In genomic region chr12:100479892-100480621, GRCm38 (mm10) we compare ENCODE assay signal across 8 mouse cellular contexts. TPM values are rescaled to one million over a fixed set of nuclear protein-coding genes. Genes with fewer than 3 reads are reported as not detected.
DNase-seq lines count a peak whose midpoint lies in the region; ATAC-seq and TF ChIP-seq lines count a peak whose summit lies in the region.

No protein-coding gene starts in this region.

- H3K9me3 ChIP-seq in forebrain, embryonic 10.5 days: no peaks in the 10 kb centered on the region
- H3K9me3 ChIP-seq in hindbrain, embryonic 13.5 days: no peaks in the 10 kb centered on the region

- H3K27ac ChIP-seq in forebrain, embryonic 10.5 days: no peak overlapping the region
- H3K27ac ChIP-seq in hindbrain, embryonic 13.5 days: no peak overlapping the region
- H3K27ac ChIP-seq in liver, adult 2 months (replicated peaks; ENCODE audit: insufficient read depth, low read depth, low read length): no peak overlapping the region

- WGBS in forebrain, embryonic 10.5 days: 31% methylated on average over 7 of the region's 7 CpGs
- WGBS in hindbrain, embryonic 13.5 days: 33% methylated on average over 7 of the region's 7 CpGs
- WGBS in liver, adult 2 months: 36% methylated on average over 7 of the region's 7 CpGs

- peaks cover 3% of the 10 kb centered on the region; the same call in 1 of the 2 replicates for H3K4me1 ChIP-seq in forebrain, embryonic 10.5 days
- peaks cover 12% of the 10 kb centered on the region; the same call in 1 of the 2 replicates for H3K4me1 ChIP-seq in hindbrain, embryonic 13.5 days (replicated peaks)
- H3K4me1 ChIP-seq in liver, adult 2 months (ENCODE audit: control insufficient read depth, insufficient read depth, low read length): peaks cover 1% of the 10 kb centered on the region; the same call in 1 of the 2 replicates

- no peaks in the 10 kb centered on the region for H3K27me3 ChIP-seq in forebrain, embryonic 10.5 days (ENCODE audit: poor library complexity, severe bottlenecking)
- no peaks in the 10 kb centered on the region for H3K27me3 ChIP-seq in hindbrain, embryonic 13.5 days
- H3K27me3 ChIP-seq in liver, adult 2 months (ENCODE audit: control insufficient read depth, insufficient read depth, low read length): no peaks in the 10 kb centered on the region

- no peak overlapping the region for H3K9ac ChIP-seq in hindbrain, embryonic 13.5 days
- H3K9ac ChIP-seq in liver, adult 2 months (ENCODE audit: low read depth, low read length): no peak overlapping the region

- H3K4me2 ChIP-seq in hindbrain, embryonic 13.5 days: no peak overlapping the region

- no peak overlapping the region for H3K4me3 ChIP-seq in forebrain, embryonic 10.5 days
- no peak overlapping the region for H3K4me3 ChIP-seq in hindbrain, embryonic 13.5 days
- H3K4me3 ChIP-seq in liver, adult 2 months (ENCODE audit: insufficient read depth, low read depth, low read length): no peak overlapping the region

- H3K36me3 ChIP-seq in forebrain, embryonic 10.5 days (replicated peaks): peaks cover 15% of the 10 kb centered on the region
- 0 out of 2 replicates have a peak, but pooled peaks cover 7% of the 10 kb centered on the region for H3K36me3 ChIP-seq in hindbrain, embryonic 13.5 days
- no peaks in the 10 kb centered on the region for H3K36me3 ChIP-seq in liver, adult 2 months (ENCODE audit: control insufficient read depth, insufficient read depth, low read length)

- peak; percentile 36 to 74 for DNase-seq in left cerebral cortex, postnatal 10 days (ENCODE audit: extremely low spot score in 1 of 2, low spot score in 2 of 2)
- DNase-seq in left cerebral cortex, postnatal 25 days (ENCODE audit: low spot score in 2 of 2): no peak
- peak; percentile 65 for DNase-seq in adrenal gland, postnatal 10 days
- peak; percentile 79 for DNase-seq in forebrain, embryonic 10.5 days (ENCODE audit: extremely low spot score, low spot score)
- DNase-seq in liver, adult 2 months (ENCODE audit: extremely low read depth, low read depth, low spot score): peak; percentile 69
- DNase-seq in naive thymus-derived CD4-positive, alpha-beta T cell, adult 2 months (ENCODE audit: low read depth): peak; percentile 95
- DNase-seq in thymus, postnatal 0 days (ENCODE audit: low spot score): peak; percentile 91

- peak; percentile 68 for ATAC-seq in hindbrain, embryonic 13.5 days (ENCODE audit: low FRiP score)

- intact Hi-C loops in left cerebral cortex, postnatal 10 days (cut with DNase I): no loop called here
- intact Hi-C loops in left cerebral cortex, postnatal 25 days (cut with DNase I): loop anchor here (1.0 to 10.0 kb wide), 3 partner anchors 42 to 275 kb away; no protein-coding TSS in a partner anchor

- H3K79me2 ChIP-seq in liver, adult 2 months (ENCODE audit: control insufficient read depth, insufficient read depth, low read length): no peaks in the 10 kb centered on the region; the same call in 1 of the 2 replicates

- TF ChIP-seq POLR2A in liver, adult 2 months (IDR thresholded peaks at IDR 0.05; ENCODE audit: extremely low read depth, insufficient read depth, low read length): no peak

- TF ChIP-seq CTCF in liver, adult 2 months (IDR thresholded peaks at IDR 0.05; ENCODE audit: low read depth, low read length): peak; percentile 86

RNA-seq across cellular contexts. Expression of gene Ttc7b, which starts 40.6 kb away (rescaled TPM):
- 100 to 1,000 TPM; 137 to 138 TPM for total RNA-seq in left cerebral cortex, postnatal 10 days (2021)
- 100 to 1,000 TPM; 224 to 230 TPM for total RNA-seq in left cerebral cortex, postnatal 25 days (2021)
- total RNA-seq in adrenal gland, postnatal 10 days (2021): 10 to 100 TPM; 63.4 to 85.3 TPM
- polyA plus RNA-seq in forebrain, embryonic 10.5 days (2016; fragmentation: Nextera tagmentation; extraction: Ambion mirVana): 4.6 and 5.5 TPM in 2 replicates
- 6.9 and 7.3 TPM in 2 replicates for polyA plus RNA-seq in hindbrain, embryonic 13.5 days (2015; fragmentation: Nextera tagmentation; extraction: Ambion mirVana)
- total RNA-seq in liver, adult 2 months (2014; rRNA removed): 7.7 and 10.1 TPM in 2 replicates
- polyA plus RNA-seq in liver, adult 2 months (2012; rRNA removed): 10.7 and 10.9 TPM in 2 replicates
- 5.3 and 7.3 TPM in 2 replicates for polyA plus RNA-seq in thymus, postnatal 0 days (2015; fragmentation: Nextera tagmentation; extraction: Ambion mirVana)

Comparison
In these comparisons a context has a peak if more than half of its experiments do, and no peak if none do; other contexts are left out.
1. DNase-seq: peak in left cerebral cortex, postnatal 10 days (2 of 2), adrenal gland, postnatal 10 days (single experiment), forebrain, embryonic 10.5 days (single experiment), liver, adult 2 months (single experiment), naive thymus-derived CD4-positive, alpha-beta T cell, adult 2 months (single experiment) and thymus, postnatal 0 days (single experiment); none in left cerebral cortex, postnatal 25 days (0 of 2).